Comparison of ENCODE assay signal across 9 mouse cellular contexts in genomic region chrX:42342951-42343879, GRCm38 (mm10).
DNase-seq lines count a peak whose midpoint lies in the region; ATAC-seq and TF ChIP-seq lines count a peak whose summit lies in the region.
"Had no signal": no experiment of that assay in that cellular context is flagged by ENCODE, and none has a peak within 500 bp of the region (broad histone marks: within the 10 kb centered on the region; RNA-seq: fewer than 3 reads in every experiment).

No protein-coding gene starts in this region.

- no peaks in the 10 kb centered on the region for H3K27me3 ChIP-seq in heart, embryonic 16.5 days (ENCODE audit: control insufficient read depth, insufficient read depth, low read length)
- H3K27me3 ChIP-seq in hindbrain, embryonic 14.5 days (ENCODE audit: control insufficient read depth, insufficient read depth, low read length): no peaks in the 10 kb centered on the region
- H3K27me3 ChIP-seq in lung, embryonic 14.5 days (ENCODE audit: insufficient read depth, low read length): no peaks in the 10 kb centered on the region

- intact Hi-C loops in gastrocnemius, postnatal 14 days (cut with DNase I; ENCODE audit: low total_unique reads): no loop called here

- no peak for DNase-seq in heart, adult 9 months (ENCODE audit: low spot score in 2 of 2)
- DNase-seq in adrenal gland, postnatal 36 days: peak; percentile 19 to 20
- no peak for DNase-seq in hindbrain, embryonic 14.5 days (ENCODE audit: low spot score)
- DNase-seq in lung, embryonic 14.5 days: peak; percentile 35
- peak; percentile 22 for DNase-seq in retina, postnatal 1 day
- no peak for DNase-seq in gastrocnemius, postnatal 14 days
- DNase-seq in gastrocnemius, adult 8-10 months (ENCODE audit: low spot score in 2 of 2): no peak

- WGBS in heart, embryonic 16.5 days: 26% methylated on average over 16 of the region's 16 CpGs
- 13% methylated on average over 16 of the region's 16 CpGs for WGBS in hindbrain, embryonic 14.5 days
- WGBS in lung, embryonic 14.5 days: 17% methylated on average over 16 of the region's 16 CpGs

- no peaks in the 10 kb centered on the region for H3K9me3 ChIP-seq in heart, embryonic 16.5 days (replicated peaks; ENCODE audit: control insufficient read depth, low read length)
- H3K9me3 ChIP-seq in hindbrain, embryonic 14.5 days (ENCODE audit: control insufficient read depth, low read length): no peaks in the 10 kb centered on the region
- no peaks in the 10 kb centered on the region for H3K9me3 ChIP-seq in lung, embryonic 14.5 days (ENCODE audit: low read depth, low read length)

- no peak overlapping the region for H3K4me2 ChIP-seq in heart, embryonic 16.5 days (ENCODE audit: low read depth, low read length)
- H3K4me2 ChIP-seq in hindbrain, embryonic 14.5 days (replicated peaks): peak overlapping the region; percentile 32
- 0 out of 2 replicates have a peak overlapping the region, but pooled peaks have one; percentile 3 for H3K4me2 ChIP-seq in lung, embryonic 14.5 days

- no peak for TF ChIP-seq CTCF in lung, embryonic 14.5 days (IDR thresholded peaks at IDR 0.05; ENCODE audit: low read depth)

- ATAC-seq in heart, embryonic 16.5 days (replicated peaks; ENCODE audit: extremely low read depth, insufficient read depth, low FRiP score): peak; percentile 69
- ATAC-seq in hindbrain, embryonic 14.5 days (ENCODE audit: low FRiP score): peak; percentile 83; the same call in 1 of the 2 replicates
- peak; percentile 73; the same call in 1 of the 2 replicates for ATAC-seq in lung, embryonic 14.5 days (ENCODE audit: insufficient read depth)

- H3K4me3 ChIP-seq in heart, embryonic 16.5 days (ENCODE audit: low read length): no peak overlapping the region
- H3K4me3 ChIP-seq in hindbrain, embryonic 14.5 days (replicated peaks; ENCODE audit: low read length): no peak overlapping the region
- H3K4me3 ChIP-seq in lung, embryonic 14.5 days (ENCODE audit: low read depth, low read length): no peak overlapping the region

- no peaks in the 10 kb centered on the region for H3K4me1 ChIP-seq in heart, embryonic 16.5 days (ENCODE audit: control insufficient read depth, insufficient read depth, low read length)
- H3K4me1 ChIP-seq in hindbrain, embryonic 14.5 days (replicated peaks; ENCODE audit: control insufficient read depth, insufficient read depth, low read length): no peaks in the 10 kb centered on the region; the same call in 1 of the 2 replicates
- no peaks in the 10 kb centered on the region for H3K4me1 ChIP-seq in lung, embryonic 14.5 days (ENCODE audit: insufficient read depth)

- no peaks in the 10 kb centered on the region for H3K36me3 ChIP-seq in heart, embryonic 16.5 days (ENCODE audit: control insufficient read depth, insufficient read depth)
- no peaks in the 10 kb centered on the region for H3K36me3 ChIP-seq in hindbrain, embryonic 14.5 days (replicated peaks; ENCODE audit: control insufficient read depth, insufficient read depth)
- H3K36me3 ChIP-seq in lung, embryonic 14.5 days (ENCODE audit: insufficient read depth): no peaks in the 10 kb centered on the region

- no peak overlapping the region for H3K9ac ChIP-seq in heart, embryonic 16.5 days (ENCODE audit: low read length)
- H3K9ac ChIP-seq in hindbrain, embryonic 14.5 days: no peak overlapping the region; the same call in 1 of the 2 replicates
- no peak overlapping the region for H3K9ac ChIP-seq in lung, embryonic 14.5 days

- H3K27ac ChIP-seq in heart, embryonic 16.5 days (ENCODE audit: low read length): no peak overlapping the region; the same call in 1 of the 2 replicates
- H3K27ac ChIP-seq in hindbrain, embryonic 14.5 days: peak overlapping the region; percentile 67
- no peak overlapping the region for H3K27ac ChIP-seq in lung, embryonic 14.5 days (ENCODE audit: low read depth)
- H3K27ac ChIP-seq: macrophage had no signal

Comparison
In these comparisons a context has a peak if more than half of its experiments do, and no peak if none do; other contexts are left out.
1. DNase-seq: peak in adrenal gland, postnatal 36 days (2 of 2), lung, embryonic 14.5 days (single experiment) and retina, postnatal 1 day (single experiment); none in heart, adult 9 months (0 of 2), hindbrain, embryonic 14.5 days (single experiment), gastrocnemius, postnatal 14 days (single experiment) and gastrocnemius, adult 8-10 months (0 of 2).
2. Peak in every context shown above with its lines, with median percentiles within 50 percentile points of each other: ATAC-seq.